Mouse (Mus musculus) heart, adult 2 months (tissue): Measurements from ENCODE around the gene Manba.

Experiments used
- CTCF ChIP-seq: fragments of 200-600 bp; IDR thresholded peaks from 2 replicates; pipeline ENCODE4 v1.8.1; 2022; ENCODE audit warnings: antibody characterized with exemption, mild to moderate bottlenecking, moderate library complexity
- EP300 ChIP-seq: fragments of 200-500 bp; IDR thresholded peaks from 2 replicates; pipeline ENCODE4 v1.6.1; 2011; ENCODE audit warnings: low read depth, low read length, control low read depth; ENCODE audit not compliant: insufficient read depth
- POLR2A ChIP-seq: fragments of 200-500 bp; IDR thresholded peaks from 2 replicates; pipeline ENCODE4 v1.6.1; 2011; ENCODE audit warnings: mild to moderate bottlenecking, low read depth, low read length, control low read depth; ENCODE audit not compliant: insufficient read depth

DNA sequence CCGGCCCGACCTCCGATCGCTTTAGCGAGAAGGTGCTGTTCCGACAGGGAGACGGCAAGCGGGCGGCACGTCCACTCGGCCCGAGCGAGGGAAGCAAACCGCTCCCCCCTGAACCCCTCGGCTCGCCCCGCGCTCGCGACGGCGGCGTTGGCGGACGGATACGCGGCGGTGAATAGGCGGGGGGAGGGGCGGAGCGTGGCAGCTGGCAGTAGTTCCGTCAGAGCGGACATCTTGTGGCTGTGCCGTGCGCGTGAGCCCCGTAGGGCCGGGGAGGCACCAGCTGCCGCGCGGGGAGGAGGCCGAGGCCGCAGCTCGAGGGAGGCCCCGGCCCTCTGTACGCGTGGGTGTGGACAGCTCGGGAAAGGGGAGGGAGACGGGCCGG is 46.9 kb upstream of the Manba start:
- no peak for TF ChIP-seq CTCF
- TF ChIP-seq POLR2A = peak; percentile 79; the same call in 1 of the 2 replicates
- TF ChIP-seq EP300 = peak; percentile 11; the same call in 1 of the 2 replicates
